Mouse (Mus musculus) skeletal muscle tissue, postnatal 0 days (tissue): ENCODE data around the gene Dcun1d1. TPM values are rescaled to one million over a fixed set of nuclear protein-coding genes. Genes with fewer than 3 reads are reported as not detected.

Source experiments
- polyA plus RNA-seq: library from polyadenylated mRNA; unstranded; fragments of >200 nt; fragmentation: Nextera tagmentation; extraction: Ambion mirVana; gene quantifications from 2 replicates; pipeline ENCODE4 v1.2.1, GENCODE M21; 2015

Dcun1d1 gene
- 70.1 and 80.8 TPM in 2 replicates for polyA plus RNA-seq

DNA sequence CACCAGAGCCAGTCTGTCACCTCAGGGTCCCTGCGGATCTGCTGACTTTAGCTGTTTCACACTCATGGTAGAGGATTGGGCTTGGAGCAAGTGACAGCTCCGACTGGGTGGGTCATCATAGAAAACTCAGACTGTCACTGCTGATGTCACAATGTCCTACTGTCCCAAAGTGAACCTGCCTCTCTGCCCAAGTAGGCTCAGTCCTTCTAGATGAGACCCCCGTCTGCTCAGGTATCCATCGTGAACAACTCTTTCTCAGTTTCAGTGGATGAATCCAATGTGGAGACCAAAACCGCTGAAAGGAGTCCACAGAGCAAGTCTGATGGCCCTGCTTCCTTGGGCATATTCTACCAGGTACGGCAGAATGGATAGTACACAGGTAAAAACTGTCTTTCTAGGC lies at the start of gene Dcun1d1:
Dcun1d1 (minus strand) TSS at position 101 of the 400 bp plus-strand sequence.

Other genes starting within 250 kb of the Dcun1d1 start
- gene Atp11b, start 183.3 kb downstream of the Dcun1d1 start, polyA plus RNA-seq: 13.9 and 14.0 TPM in 2 replicates
- gene Mccc1, start 63.2 kb upstream of the Dcun1d1 start, polyA plus RNA-seq: 18.9 and 40.0 TPM in 2 replicates
- gene Ccdc144b, start 116.1 kb upstream of the Dcun1d1 start, polyA plus RNA-seq: 0.41 TPM in 1 of 2 replicates, not detected in the other
- 45.1 and 53.7 TPM in 2 replicates for gene Acad9, start 128.5 kb upstream of the Dcun1d1 start, polyA plus RNA-seq
- gene D3Ertd254e, start 213.6 kb upstream of the Dcun1d1 start, polyA plus RNA-seq: 2.9 and 3.1 TPM in 2 replicates